Mouse (Mus musculus) activated CD4-positive, CD25-positive, alpha-beta regulatory T cell, adult 4 months (primary cell): ENCODE results near the gene Slc19a3. TPM values are rescaled to one million over a fixed set of nuclear protein-coding genes. Genes with fewer than 3 reads are reported as not detected.
A peak's percentile ranks its signal among the peaks of the same experiment; 100 is the strongest.
"Not testable (repeated sequence)": the region's sequence is repeated elsewhere in the genome, so short reads cannot be mapped to it uniquely, and the experiment has no call there.

Experiments
- ATAC-seq: one replicate; pipeline ENCODE4 v1.8.0; 2017
- polyA plus RNA-seq, 2 experiments: library from polyadenylated mRNA; unstranded; fragments of 100-300 nt; shearing (Covaris generic); gene quantifications; one replicate each; pipeline ENCODE4 v1.2.1; 2017

Slc19a3 gene
- polyA plus RNA-seq, 2 experiments from 2014 or later: not detected

- peak; percentile 93 for ATAC-seq
Observed at GRCm38 (mm10) chr1:83006218-83007179, 31.7 kb downstream of the Slc19a3 start.

GRCm38 (mm10) chr1:83000306-83000705, 37.9 kb downstream of the Slc19a3 start, which contains the start of gene Gm47959:
Gene Gm47959, plus strand, starts transcription at chr1:83000548.
- ATAC-seq: not testable (repeated sequence)

GRCm38 (mm10) chr1:82993947-82994346, 44.3 kb downstream of the Slc19a3 start:
- ATAC-seq: no peak

- ATAC-seq: no peak
Observed at GRCm38 (mm10) chr1:82992093-82992492, 46.2 kb downstream of the Slc19a3 start.

GRCm38 (mm10) chr1:82991596-82991995, 46.7 kb downstream of the Slc19a3 start:
- no peak for ATAC-seq

DNA sequence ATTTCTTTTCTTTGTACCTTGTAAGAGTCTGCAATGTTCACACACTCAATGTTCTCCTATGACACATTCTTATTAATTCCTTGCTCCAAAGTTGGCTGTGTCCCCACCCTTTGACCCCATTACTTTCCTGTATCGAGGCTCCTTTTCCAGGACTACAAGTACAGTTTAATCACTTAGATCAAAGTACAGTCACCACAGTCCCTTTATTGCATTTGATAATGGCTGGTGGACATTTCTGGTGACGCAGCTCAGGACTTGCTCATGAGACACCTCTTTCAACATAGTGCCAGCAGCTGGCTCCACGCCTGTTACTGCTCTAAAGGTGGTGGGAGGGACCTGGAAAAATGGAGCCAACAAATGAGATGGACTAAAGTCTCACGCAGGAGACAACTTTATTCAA, 47.2 kb downstream of the Slc19a3 start:
- no peak for ATAC-seq

DNA sequence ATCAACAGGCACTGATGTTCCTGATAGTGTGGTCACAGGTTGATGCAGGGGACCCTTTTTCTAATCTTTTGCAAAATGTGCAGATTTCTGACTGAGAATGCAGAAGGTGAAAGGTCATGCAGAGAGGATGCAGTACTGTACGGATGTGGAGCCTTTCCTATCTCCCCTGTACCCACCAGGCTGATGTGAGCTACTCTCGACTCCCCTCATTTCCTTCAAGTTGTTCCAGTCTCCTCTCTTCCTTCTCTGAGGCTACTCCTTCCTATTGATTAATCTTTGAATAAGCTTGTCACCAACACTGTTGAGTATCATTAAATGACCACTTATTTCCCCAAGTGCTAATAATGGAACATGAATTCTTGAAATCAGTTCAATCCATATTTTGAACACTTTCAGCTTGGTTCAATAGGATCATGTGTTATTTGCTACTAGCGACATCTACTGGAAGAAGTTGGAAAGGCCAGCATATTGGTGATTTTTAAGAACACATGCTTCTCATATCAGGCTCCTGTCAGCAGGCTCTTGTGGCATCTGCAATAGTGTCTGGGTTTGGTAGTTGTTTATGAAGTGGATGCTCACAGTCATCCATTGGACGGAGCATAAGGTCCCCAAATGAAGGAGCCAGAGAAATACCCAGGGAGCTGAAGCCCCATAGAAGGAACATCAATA, 50.6 kb downstream of the Slc19a3 start:
- ATAC-seq: peak; percentile 66

GRCm38 (mm10) chr1:82986738-82987137, 51.5 kb downstream of the Slc19a3 start:
- ATAC-seq: no peak

GRCm38 (mm10) chr1:82977840-82978239, 60.4 kb downstream of the Slc19a3 start:
- ATAC-seq: no peak

DNA sequence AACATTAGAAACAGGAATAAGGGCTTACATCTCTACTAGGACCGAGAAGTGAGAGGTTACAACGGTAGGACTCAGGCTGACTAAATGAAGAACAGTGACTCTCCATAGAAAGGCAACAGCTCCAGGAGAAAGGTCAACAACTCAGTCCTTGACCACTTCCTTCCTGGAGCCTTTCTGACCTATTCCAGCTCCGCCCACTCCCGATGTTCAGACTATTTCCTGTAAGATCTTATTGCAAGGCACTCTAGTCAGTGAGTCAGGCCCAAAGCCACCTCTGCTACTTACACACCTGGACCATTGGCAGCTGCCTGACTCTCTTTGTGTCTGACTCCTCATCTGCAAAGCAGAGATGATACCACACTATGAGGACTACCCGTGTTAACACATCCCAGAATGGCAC, 62.5 kb downstream of the Slc19a3 start:
- peak; percentile 52 for ATAC-seq

DNA sequence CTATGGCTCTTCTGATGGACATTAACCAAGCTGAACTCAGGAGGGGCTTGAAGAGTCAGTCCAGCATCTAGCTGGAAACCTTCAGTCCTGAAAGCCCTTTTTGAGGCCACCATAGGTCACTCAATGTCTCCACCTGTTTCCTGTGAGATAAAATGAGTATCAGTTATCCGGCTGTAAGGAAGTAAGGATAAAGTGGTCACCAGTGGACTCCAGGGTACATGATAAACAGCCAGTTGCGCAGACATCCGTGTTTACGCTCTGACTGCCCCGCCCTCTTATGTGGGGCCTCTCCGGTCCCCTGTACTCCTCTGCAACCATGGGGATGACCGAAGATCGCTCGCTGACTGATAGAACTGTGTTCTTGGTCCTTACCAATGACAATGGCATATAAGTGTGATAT, 63.9 kb downstream of the Slc19a3 start:
- peak; percentile 5 for ATAC-seq

DNA sequence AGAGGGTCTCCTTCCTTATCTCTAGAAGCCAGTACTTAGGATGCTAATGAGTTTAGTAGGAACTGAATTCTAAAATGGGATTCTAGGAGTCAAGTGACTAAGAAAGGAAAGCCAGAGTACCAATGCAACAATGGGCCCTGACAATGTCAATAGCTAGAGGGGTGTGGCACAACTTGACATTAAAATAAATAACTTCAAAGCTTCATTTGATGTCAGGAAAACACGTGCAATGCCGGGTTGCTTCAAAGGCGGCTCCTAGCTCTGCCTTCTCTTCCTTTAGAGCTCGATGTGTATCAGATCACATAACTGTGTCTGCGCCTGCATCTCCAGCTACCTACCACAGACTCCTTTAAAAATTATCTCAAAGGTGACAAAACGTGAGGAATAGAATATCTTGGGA, 64.3 kb downstream of the Slc19a3 start:
- peak; percentile 79 for ATAC-seq

- ATAC-seq: no peak
Observed at GRCm38 (mm10) chr1:82973244-82973643, 65.0 kb downstream of the Slc19a3 start.

DNA sequence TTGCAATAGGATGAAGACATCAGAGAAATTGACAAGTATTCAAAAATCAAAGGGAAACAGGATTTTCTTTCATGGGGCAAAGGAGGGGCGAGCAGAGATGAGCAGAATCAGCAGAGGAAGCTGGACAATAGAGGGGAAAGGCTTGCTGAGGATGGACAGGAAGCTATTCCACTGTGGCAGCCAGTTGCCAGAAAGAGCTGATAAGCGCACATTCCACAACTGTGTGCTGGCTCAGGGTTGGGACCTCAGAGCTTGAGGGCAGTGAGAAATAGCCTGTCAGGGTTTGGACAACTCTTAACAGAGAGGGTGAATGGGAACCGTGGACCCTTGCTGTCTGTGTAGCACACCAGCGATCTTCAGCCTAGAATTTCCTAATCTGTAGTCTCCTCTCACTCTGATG, 66.2 kb downstream of the Slc19a3 start:
- ATAC-seq: no peak

- no peak for ATAC-seq
Observed at GRCm38 (mm10) chr1:82966413-82966812, 71.8 kb downstream of the Slc19a3 start.

Other genes with a start within 250 kb of the Slc19a3 start
- gene Agfg1, start 199.0 kb downstream of the Slc19a3 start, polyA plus RNA-seq: 10 to 100 TPM; 37.1 to 42.3 TPM
- 1 to 10 TPM; 1.6 to 2.5 TPM for gene A030005L19Rik, start 125.1 kb downstream of the Slc19a3 start, polyA plus RNA-seq
- gene A030014E15Rik, start 113.5 kb downstream of the Slc19a3 start, polyA plus RNA-seq: not detected
- not detected for gene Gm6217, start 107.0 kb downstream of the Slc19a3 start, polyA plus RNA-seq
- not detected for gene A030003K21Rik, start 95.1 kb downstream of the Slc19a3 start, polyA plus RNA-seq
- gene Gm7544, start 82.4 kb downstream of the Slc19a3 start, polyA plus RNA-seq: not detected
- not detected for gene Gm47955, start 78.2 kb downstream of the Slc19a3 start, polyA plus RNA-seq
- not detected for gene Gm47959, start 37.9 kb downstream of the Slc19a3 start, polyA plus RNA-seq
- not detected for gene Krtap28-10, start 4.0 kb upstream of the Slc19a3 start, polyA plus RNA-seq
- gene Gm47969, start 6.5 kb upstream of the Slc19a3 start, polyA plus RNA-seq: not detected
- gene A030005K14Rik, start 20.9 kb upstream of the Slc19a3 start, polyA plus RNA-seq: not detected
- gene Krtap28-13, start 22.5 kb upstream of the Slc19a3 start, polyA plus RNA-seq: not detected
- 10 to 100 TPM in 1 of 2 experiments, 1 to 10 TPM in 1; 3.1 to 12.0 TPM for gene Ccl20, start 78.3 kb upstream of the Slc19a3 start, polyA plus RNA-seq
- under 1 TPM in 1 of 2 experiments, not detected in 1; 0.33 TPM for gene Daw1, start 121.3 kb upstream of the Slc19a3 start, polyA plus RNA-seq